Mouse (Mus musculus): ENCODE data around the gene Gk2.

Gk2 gene

GRCm38 (mm10) chr5:97456816-97457215 lies at the start of gene Gk2:
TSS of gene Gk2 (minus strand) at chr5:97457021.
- DNase-seq (ENCODE audit: low spot score): no peak

- DNase-seq (ENCODE audit: low spot score): no peak
Measured at GRCm38 (mm10) chr5:97498041-97498440, 41.2 kb upstream of the Gk2 start.

DNA sequence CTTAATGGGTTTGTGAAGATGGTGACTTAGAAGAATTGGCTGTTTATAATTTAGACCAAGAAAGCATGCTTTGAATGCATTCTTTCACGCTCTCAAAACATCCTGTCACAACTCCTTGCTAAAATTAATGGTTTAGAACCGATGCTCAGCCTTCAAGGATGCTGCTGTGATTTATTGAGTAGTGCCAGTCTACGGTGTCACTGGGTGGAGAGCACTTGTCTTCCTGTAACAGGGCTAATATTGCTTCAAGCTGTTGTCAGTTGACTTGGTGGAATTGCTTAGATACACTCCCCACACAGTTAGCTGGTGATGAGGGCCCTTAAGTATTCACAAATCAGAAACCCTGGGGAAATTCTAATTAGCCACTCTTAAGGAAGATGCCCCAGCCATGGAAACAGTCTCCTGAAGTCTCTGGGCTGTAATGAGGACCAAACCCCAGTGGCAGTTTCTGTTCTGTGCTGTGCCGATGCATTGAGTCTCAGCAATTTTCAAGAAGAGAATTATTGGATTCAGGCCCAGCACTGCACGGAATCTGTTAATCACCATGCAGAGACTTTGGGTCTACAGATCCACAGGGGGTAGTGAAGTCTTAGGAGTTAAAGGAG lies 38.8 kb upstream of the Gk2 start:
- no peak for DNase-seq (ENCODE audit: low spot score)

GRCm38 (mm10) chr5:97493421-97493820 lies 36.6 kb upstream of the Gk2 start:
- no peak for DNase-seq (ENCODE audit: low spot score)

- no peak for DNase-seq (ENCODE audit: low spot score)
Measured at GRCm38 (mm10) chr5:97486141-97486540, 29.3 kb upstream of the Gk2 start.

DNA sequence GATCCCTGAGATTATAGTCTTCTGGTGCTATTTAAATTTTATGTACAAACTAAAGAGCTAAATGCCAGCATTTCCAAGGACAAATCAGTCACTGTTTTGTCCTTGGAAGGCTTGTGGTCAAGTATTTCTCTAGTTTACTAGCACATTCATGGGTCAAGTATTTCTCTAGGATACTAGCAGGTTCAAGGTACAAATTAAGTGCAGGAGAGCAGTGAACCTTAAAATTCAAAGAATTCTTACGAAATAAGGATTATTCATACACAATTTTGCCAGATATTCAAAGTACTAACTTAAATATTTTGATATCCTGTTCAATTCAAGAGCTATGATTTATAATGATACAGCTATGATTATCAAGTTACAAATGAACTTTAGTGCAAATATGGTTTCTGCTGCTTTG lies 23.2 kb upstream of the Gk2 start:
- no peak for DNase-seq (ENCODE audit: low spot score)

DNA sequence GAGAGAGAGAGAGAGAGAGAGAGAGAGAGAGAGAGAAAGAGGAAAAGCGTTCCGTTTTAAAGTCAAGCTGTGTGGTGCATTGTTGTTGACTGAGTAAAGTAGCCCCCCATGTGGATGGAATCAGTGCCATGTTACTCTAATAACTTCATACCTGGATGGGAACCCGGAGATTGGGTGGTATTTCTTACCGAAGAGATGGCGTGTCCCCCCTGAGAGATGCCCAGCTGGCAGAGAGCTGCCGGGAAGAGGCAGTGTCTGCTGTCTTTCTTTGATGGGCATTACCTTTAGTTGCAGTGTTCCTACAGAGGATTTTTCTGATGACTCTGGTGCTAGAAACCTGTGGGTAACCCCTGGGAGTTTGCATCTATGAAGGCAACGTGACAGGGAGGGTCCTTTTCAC lies 10.4 kb upstream of the Gk2 start:
- DNase-seq (ENCODE audit: low spot score): no peak

DNA sequence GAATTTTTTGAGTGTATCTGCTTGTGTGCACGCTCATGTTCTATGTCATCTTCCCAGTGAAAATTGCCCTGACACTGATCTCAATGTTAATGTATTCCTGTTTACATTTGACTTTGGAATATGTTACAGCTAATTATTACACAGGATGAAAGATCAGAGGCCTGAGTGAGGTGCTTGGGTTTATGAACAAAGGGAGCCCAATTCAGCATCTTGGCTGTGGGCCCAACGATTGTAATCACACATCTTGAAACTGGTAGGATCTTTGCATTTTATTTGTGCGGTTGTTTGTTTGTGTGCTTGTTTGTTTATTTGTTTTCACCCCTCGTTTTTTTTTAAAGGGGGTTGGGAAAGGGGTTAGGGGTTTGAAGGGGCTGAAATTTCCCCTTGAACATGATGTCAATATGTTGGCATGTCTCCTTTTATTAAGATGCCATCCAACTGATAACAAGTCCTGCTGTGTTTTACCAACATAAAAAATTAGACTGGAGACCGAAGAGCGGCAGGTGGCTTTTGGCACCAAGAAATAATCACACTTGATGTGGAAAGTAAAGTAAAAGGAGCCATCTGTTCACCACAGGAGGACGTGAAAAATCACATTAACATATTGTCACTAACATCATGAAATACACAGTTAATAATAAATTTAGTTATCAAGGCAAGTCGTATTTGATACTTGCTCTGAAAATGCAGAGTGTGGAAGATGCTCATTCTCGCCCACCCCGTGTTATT lies 9.8 kb upstream of the Gk2 start:
- no peak for DNase-seq (ENCODE audit: low spot score)

GRCm38 (mm10) chr5:97465956-97466355 lies 9.1 kb upstream of the Gk2 start:
- no peak for DNase-seq (ENCODE audit: low spot score)

- DNase-seq (ENCODE audit: low spot score): no peak
Measured at GRCm38 (mm10) chr5:97462856-97463255, 6.0 kb upstream of the Gk2 start.

GRCm38 (mm10) chr5:97451451-97451850 lies 5.4 kb downstream of the Gk2 start:
- DNase-seq (ENCODE audit: low spot score): peak; percentile 49

DNA sequence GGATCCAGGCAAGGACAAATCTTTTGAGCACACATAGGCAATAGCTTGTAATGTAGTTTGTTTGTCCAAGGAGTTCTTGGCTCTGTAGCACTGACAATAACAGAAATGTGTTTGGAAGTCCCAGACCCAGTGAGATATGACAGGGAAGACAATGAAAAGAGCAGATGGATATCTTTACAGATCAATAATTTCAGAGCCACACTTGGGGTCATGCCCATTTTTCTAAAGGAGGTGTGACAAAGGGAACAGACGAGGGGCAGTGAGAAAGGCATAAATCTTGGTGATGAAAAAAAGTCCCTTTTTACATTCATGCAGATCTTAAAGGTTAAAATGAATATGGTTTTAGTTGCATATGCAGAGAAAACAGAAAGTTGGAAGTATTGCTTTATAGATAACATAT lies 12.6 kb downstream of the Gk2 start:
- DNase-seq (ENCODE audit: low spot score): no peak

GRCm38 (mm10) chr5:97432512-97432911 lies 24.3 kb downstream of the Gk2 start:
- DNase-seq (ENCODE audit: low spot score): no peak

DNA sequence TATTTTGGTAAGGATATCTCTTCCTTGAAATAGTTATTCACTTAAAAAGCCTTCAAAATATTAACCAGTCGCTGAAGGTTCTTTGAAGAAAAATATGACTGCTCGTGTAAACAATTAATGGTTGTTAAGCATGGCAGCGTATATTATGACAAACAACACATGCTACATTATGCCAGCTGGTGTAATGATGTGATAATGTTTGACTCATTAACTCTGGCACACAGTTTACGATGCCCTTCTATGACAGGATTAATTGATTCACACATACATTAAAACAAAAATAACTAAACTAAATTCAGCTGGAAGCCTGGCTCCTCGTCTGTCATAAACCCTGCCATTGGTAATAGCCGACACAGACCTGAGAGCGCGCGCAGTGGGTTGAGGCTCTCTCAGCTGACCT lies 26.8 kb downstream of the Gk2 start:
- no peak for DNase-seq (ENCODE audit: low spot score)

DNA sequence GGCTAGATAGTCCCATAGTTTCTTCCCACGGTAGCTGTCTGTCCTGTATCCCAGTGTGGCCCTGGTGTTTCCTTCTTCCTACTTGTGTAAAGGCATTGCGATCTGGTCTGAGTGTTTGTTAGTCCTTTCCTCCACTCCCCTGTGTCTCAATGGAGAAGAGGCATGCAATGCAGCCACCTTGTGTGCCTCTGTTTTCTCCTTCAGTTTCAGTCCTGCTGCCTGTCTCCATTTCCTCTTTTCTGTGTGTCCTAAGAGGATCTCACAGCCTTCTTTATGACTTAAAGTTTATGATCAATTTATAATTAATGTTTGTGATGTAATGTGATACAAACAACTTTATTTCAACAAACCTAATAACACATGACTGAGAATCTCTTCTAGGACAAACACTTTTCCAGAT lies 35.2 kb downstream of the Gk2 start:
- no peak for DNase-seq (ENCODE audit: low spot score)

DNA sequence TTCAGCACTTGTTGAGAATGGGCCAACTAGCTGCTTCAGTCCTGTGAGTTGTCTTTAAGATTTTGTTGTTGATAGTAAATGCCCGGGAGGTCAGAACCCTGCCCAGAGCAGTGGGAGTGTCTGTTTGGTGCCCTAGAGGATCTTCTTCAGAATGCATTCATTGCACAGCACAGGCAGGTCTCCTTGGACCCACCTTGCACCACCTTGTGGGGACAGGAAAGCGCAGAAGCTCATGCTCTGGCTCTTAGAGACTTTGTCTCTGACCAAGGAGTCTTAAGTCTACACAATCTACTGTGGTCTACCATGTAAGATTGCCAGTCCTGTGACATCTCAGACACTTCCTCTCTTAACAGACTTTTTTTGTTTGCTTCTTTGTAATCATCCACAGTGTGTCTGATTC lies 39.6 kb downstream of the Gk2 start:
- no peak for DNase-seq (ENCODE audit: low spot score)

DNA sequence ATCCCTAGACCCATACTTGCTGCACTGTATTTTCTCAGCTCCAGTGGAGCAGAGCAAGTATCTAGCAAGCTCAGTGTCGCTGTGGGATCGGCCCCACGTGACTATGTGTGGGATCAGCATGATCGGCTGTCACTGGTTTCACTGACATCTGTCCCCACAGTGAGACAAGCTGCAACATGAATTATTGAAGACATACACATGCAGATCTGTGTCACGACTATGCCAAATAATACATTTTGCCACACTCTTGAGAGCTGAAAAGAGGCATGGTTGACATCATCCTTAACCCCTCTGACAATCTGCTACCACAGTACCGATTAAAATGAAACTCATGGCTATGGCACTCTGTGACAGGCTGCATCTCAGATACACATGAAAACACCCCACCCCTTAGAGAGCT lies 41.0 kb downstream of the Gk2 start:
- no peak for DNase-seq (ENCODE audit: low spot score)

- DNase-seq (ENCODE audit: low spot score): no peak
Measured at GRCm38 (mm10) chr5:97413716-97414115, 43.1 kb downstream of the Gk2 start.

- no peak for DNase-seq (ENCODE audit: low spot score)
Measured at GRCm38 (mm10) chr5:97410190-97410589, 46.6 kb downstream of the Gk2 start.

- DNase-seq (ENCODE audit: low spot score): no peak
Measured at GRCm38 (mm10) chr5:97409234-97409704, 47.6 kb downstream of the Gk2 start.
